Comparison of ENCODE assay signal across 13 mouse cellular contexts in the genomic region with DNA sequence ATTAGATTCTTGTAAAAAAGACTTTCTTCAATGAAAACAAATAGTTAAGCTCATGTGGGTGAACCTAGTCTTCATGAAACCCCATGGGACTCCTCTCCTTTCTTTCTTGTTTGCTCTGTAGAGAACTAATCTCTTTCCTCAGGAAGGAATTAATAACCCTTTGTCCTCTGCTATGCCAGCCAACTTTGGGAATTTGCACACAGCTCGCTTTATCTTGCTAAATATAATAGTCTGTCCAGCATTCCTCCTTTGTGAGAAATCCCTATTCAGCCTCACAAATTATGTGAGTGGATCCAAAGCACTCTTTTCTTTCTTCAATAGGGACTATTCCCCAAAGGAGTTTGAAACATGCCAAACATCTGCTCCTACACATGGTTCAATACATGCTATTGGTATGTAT.
"Had no signal": no experiment of that assay in that cellular context is flagged by ENCODE, and none has a peak within 500 bp of the region (broad histone marks: within the 10 kb centered on the region; RNA-seq: fewer than 3 reads in every experiment).

No protein-coding gene starts in this region.

- H3K4me1 ChIP-seq: limb, embryonic 13.5 days; liver, embryonic 15.5 days; stomach, embryonic 15.5 days had no signal

- H3K4me3 ChIP-seq: layer of hippocampus, adult 2 months; limb, embryonic 13.5 days; liver, embryonic 15.5 days; stomach, embryonic 15.5 days had no signal

- ATAC-seq: lung, postnatal 0 days had no signal

- H3K27ac ChIP-seq: layer of hippocampus, adult 2 months; limb, embryonic 13.5 days; liver, embryonic 15.5 days; stomach, embryonic 15.5 days had no signal

- DNase-seq: kidney, postnatal 10 days; kidney, postnatal 4 days; left cerebral cortex, postnatal 4 days; lung, adult 2 months; lung, postnatal 36 days; right cerebral cortex, postnatal 14 days; thymus, adult 2 months; thymus, postnatal 25 days had no signal

- H3K27me3 ChIP-seq: limb, embryonic 13.5 days; liver, embryonic 15.5 days; stomach, embryonic 15.5 days had no signal

- H3K9me3 ChIP-seq: limb, embryonic 13.5 days; liver, embryonic 15.5 days; stomach, embryonic 15.5 days had no signal

- H3K36me3 ChIP-seq: limb, embryonic 13.5 days; liver, embryonic 15.5 days; stomach, embryonic 15.5 days had no signal

- H3K9ac ChIP-seq: limb, embryonic 13.5 days; liver, embryonic 15.5 days; stomach, embryonic 15.5 days had no signal

- H3K4me2 ChIP-seq: limb, embryonic 13.5 days; liver, embryonic 15.5 days; stomach, embryonic 15.5 days had no signal
